Mouse (Mus musculus): ENCODE measurements at regions not wholly inside any gene's neighbourhood (a gene's known extent, or its start where the extent isn't known, plus 50 kb on each side); places are given as distances from the start of the nearest gene placed in this dataset.

- in situ Hi-C loops (cut with MboI; ENCODE audit: low pct_ligation_motif_present, low pct_unique_long_range_greater_than_20kb, low sequenced_read_pairs), result loop anchor here (10.0 kb wide), 1 partner anchor 54 kb away; no protein-coding TSS in a partner anchor
Measured at GRCm38 (mm10) chr10:21448942-21449341, 71.9 kb downstream of the Aldh8a1 start.

DNA sequence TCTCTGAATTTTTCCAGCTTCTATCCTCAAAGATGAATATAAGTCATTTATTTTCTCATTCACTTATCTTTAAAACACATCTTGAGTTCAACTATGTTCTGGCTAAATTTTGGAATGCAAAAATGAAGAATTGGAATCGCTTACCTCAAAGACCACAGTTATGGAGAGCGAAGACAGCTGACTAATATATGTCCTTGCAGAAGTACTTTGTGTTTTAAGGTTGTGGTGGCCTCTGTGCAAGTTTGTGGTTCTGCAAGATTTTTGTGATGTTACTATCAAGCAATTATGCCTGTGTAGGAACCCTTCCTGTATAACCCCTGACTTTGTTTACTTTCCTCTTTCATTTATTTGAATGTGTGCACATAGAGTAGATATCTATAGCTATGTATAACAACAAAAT is 75.5 kb downstream of the Aldh8a1 start:
- H3K4me3 ChIP-seq (replicated peaks in 1 of 3; ENCODE audit: low read depth in 2 of 3, low read length in 2 of 3, poor library complexity in 1 of 3), result no peak overlapping the region
- no peaks in the 10 kb centered on the region for H3K36me3 ChIP-seq (replicated peaks in 1 of 2; ENCODE audit: control insufficient read depth in 1 of 2, insufficient read depth in 1 of 2, low read length in 1 of 2)
- TF ChIP-seq MAZ (IDR thresholded peaks at IDR 0.05; ENCODE audit: low read depth, low read length), result no peak
- no peak for TF ChIP-seq TCF12 (IDR thresholded peaks at IDR 0.05; ENCODE audit: low read depth, low read length)
- TF ChIP-seq JUN (IDR thresholded peaks at IDR 0.05; ENCODE audit: insufficient read depth, low read depth, low read length), result no peak
- TF ChIP-seq CTCF (conservative IDR thresholded peaks at IDR 0.05 in 1 of 2, IDR thresholded peaks at IDR 0.05 in 1 of 2; ENCODE audit: low read depth in 2 of 2, low read length in 2 of 2), result no peak
- no peak for TF ChIP-seq USF2 (conservative IDR thresholded peaks at IDR 0.05; ENCODE audit: low read depth, low read length)
- TF ChIP-seq USF1 (IDR thresholded peaks at IDR 0.05; ENCODE audit: low read depth, low read length), result no peak
- TF ChIP-seq BHLHE40 (IDR thresholded peaks at IDR 0.05; ENCODE audit: low read depth, low read length), result no peak
- TF ChIP-seq EP300 (IDR thresholded peaks at IDR 0.05; ENCODE audit: low read length), result no peak
- peaks cover 4 to 11% of the 10 kb centered on the region in 2 experiments for H3K4me1 ChIP-seq (ENCODE audit: control insufficient read depth in 1 of 2, insufficient read depth in 2 of 2)
- peaks cover 3% of the 10 kb centered on the region for H3K9me3 ChIP-seq (replicated peaks; ENCODE audit: low read length)
- no peak overlapping the region for H3K9ac ChIP-seq (ENCODE audit: insufficient read depth, low read depth)
- in situ Hi-C loops (cut with MboI; ENCODE audit: low pct_ligation_motif_present, low pct_unique_long_range_greater_than_20kb, low sequenced_read_pairs) (no loop called here), dilution Hi-C loops (cut with MboI; ENCODE audit: extremely low pct_ligation_motif_present, extremely low pct_unique_long_range_greater_than_20kb, low sequenced_read_pairs) (no loop called here)
- H3K79me2 ChIP-seq (replicated peaks; ENCODE audit: control insufficient read depth, extremely low read depth, insufficient read depth, poor library complexity, severe bottlenecking), result no peaks in the 10 kb centered on the region
- H3K27me3 ChIP-seq (replicated peaks), result no peaks in the 10 kb centered on the region
- no peak overlapping the region for H3K27ac ChIP-seq (ENCODE audit: insufficient read depth, low read depth)
- no peak for DNase-seq (ENCODE audit: extremely low read depth)
- H3K4me2 ChIP-seq (ENCODE audit: insufficient read depth, low read depth, poor library complexity, severe bottlenecking), result no peak overlapping the region

More at GRCm38 (mm10) chr10:21448942-21449341, 71.9 kb downstream of the Aldh8a1 start:
- Histone ChIP-seq H3K79me2 (replicated peaks; ENCODE audit: control insufficient read depth, extremely low read depth, insufficient read depth, poor library complexity, severe bottlenecking) (no peaks in the 10 kb centered on the region), H3K4me1 (ENCODE audit: control insufficient read depth in 1 of 2, insufficient read depth in 2 of 2) (peaks cover 10 to 34% of the 10 kb centered on the region in 2 experiments), H3K36me3 (replicated peaks in 1 of 2; ENCODE audit: control insufficient read depth in 1 of 2, insufficient read depth in 1 of 2, low read length in 1 of 2) (no peaks in the 10 kb centered on the region), H3K4me2 (ENCODE audit: insufficient read depth, low read depth, poor library complexity, severe bottlenecking) (no peak overlapping the region), H3K9ac (ENCODE audit: insufficient read depth, low read depth) (no peak overlapping the region), H3K4me3 (replicated peaks in 1 of 3; ENCODE audit: low read depth in 2 of 3, low read length in 2 of 3, poor library complexity in 1 of 3) (no peak overlapping the region), H3K27me3 (replicated peaks) (no peaks in the 10 kb centered on the region), H3K9me3 (replicated peaks; ENCODE audit: low read length) (peaks cover 3% of the 10 kb centered on the region), H3K27ac (ENCODE audit: insufficient read depth, low read depth) (no peak overlapping the region)
- dilution Hi-C loops (cut with MboI; ENCODE audit: extremely low pct_ligation_motif_present, extremely low pct_unique_long_range_greater_than_20kb, low sequenced_read_pairs), result no loop called here
- DNase-seq (ENCODE audit: extremely low read depth), result no peak
- no peak for TF ChIP-seq E2F4 (IDR thresholded peaks at IDR 0.05; ENCODE audit: insufficient replicate concordance, low read depth, low read length)
- TF ChIP-seq MAX (IDR thresholded peaks at IDR 0.05; ENCODE audit: low read length), result no peak
- no peak for TF ChIP-seq MXI1 (IDR thresholded peaks at IDR 0.05; ENCODE audit: low read depth, low read length)
- TF ChIP-seq MAZ (IDR thresholded peaks at IDR 0.05; ENCODE audit: low read depth, low read length), result no peak
- TF ChIP-seq TBP (conservative IDR thresholded peaks at IDR 0.05; ENCODE audit: low read depth, low read length), result no peak
- no peak for TF ChIP-seq BHLHE40 (IDR thresholded peaks at IDR 0.05; ENCODE audit: low read depth, low read length)
- no peak for TF ChIP-seq CTCF (conservative IDR thresholded peaks at IDR 0.05 in 1 of 2, IDR thresholded peaks at IDR 0.05 in 1 of 2; ENCODE audit: low read depth in 2 of 2, low read length in 2 of 2)
- TF ChIP-seq MYC (IDR thresholded peaks at IDR 0.05; ENCODE audit: low read depth, low read length), result no peak
- no peak for TF ChIP-seq USF1 (IDR thresholded peaks at IDR 0.05; ENCODE audit: low read depth, low read length)

DNA sequence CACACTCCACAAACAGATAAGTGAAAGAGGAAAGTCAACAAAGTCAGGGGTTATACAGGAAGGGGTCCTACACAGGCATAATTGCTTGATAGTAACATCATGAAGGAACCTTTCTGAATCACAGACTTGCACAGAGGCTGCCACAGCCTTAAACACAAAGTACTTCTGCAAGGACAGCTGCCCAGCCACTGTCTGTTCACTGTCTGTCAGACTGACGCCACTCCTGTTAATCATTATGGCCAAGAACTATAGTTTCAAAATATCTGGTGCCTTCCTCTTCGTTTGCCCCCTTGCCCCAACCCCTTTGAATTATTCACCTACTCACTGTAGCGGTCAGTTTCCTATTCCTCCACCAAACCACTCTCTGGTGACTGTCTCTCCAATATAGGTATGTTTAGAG is 76.4 kb downstream of the Aldh8a1 start:
- no peaks in the 10 kb centered on the region for H3K36me3 ChIP-seq (replicated peaks in 1 of 2; ENCODE audit: control insufficient read depth in 1 of 2, insufficient read depth in 1 of 2, low read length in 1 of 2)
- DNase-seq (ENCODE audit: extremely low read depth), result no peak
- H3K79me2 ChIP-seq (replicated peaks; ENCODE audit: control insufficient read depth, extremely low read depth, insufficient read depth, poor library complexity, severe bottlenecking), result no peaks in the 10 kb centered on the region
- H3K27me3 ChIP-seq (replicated peaks), result no peaks in the 10 kb centered on the region
- no peak overlapping the region for H3K4me3 ChIP-seq (replicated peaks in 1 of 3; ENCODE audit: low read depth in 2 of 3, low read length in 2 of 3, poor library complexity in 1 of 3)
- dilution Hi-C loops (cut with MboI; ENCODE audit: extremely low pct_ligation_motif_present, extremely low pct_unique_long_range_greater_than_20kb, low sequenced_read_pairs), result no loop called here
- no peak overlapping the region for H3K27ac ChIP-seq (ENCODE audit: insufficient read depth, low read depth)
- H3K4me1 ChIP-seq (ENCODE audit: control insufficient read depth in 1 of 2, insufficient read depth in 2 of 2), result peaks cover under 1 to 2% of the 10 kb centered on the region in 2 experiments
- H3K9ac ChIP-seq (ENCODE audit: insufficient read depth, low read depth), result no peak overlapping the region
- no peak overlapping the region for H3K4me2 ChIP-seq (ENCODE audit: insufficient read depth, low read depth, poor library complexity, severe bottlenecking)
- in situ Hi-C loops (cut with MboI; ENCODE audit: low pct_ligation_motif_present, low pct_unique_long_range_greater_than_20kb, low sequenced_read_pairs), result no loop called here
- peaks cover 3% of the 10 kb centered on the region for H3K9me3 ChIP-seq (replicated peaks; ENCODE audit: low read length)
- no peak for TF ChIP-seq E2F4 (IDR thresholded peaks at IDR 0.05; ENCODE audit: insufficient replicate concordance, low read depth, low read length)
- TF ChIP-seq CTCF (conservative IDR thresholded peaks at IDR 0.05 in 1 of 2, IDR thresholded peaks at IDR 0.05 in 1 of 2; ENCODE audit: low read depth in 2 of 2, low read length in 2 of 2), result no peak
- TF ChIP-seq MAZ (IDR thresholded peaks at IDR 0.05; ENCODE audit: low read depth, low read length), result no peak
- no peak for TF ChIP-seq KAT2A (IDR thresholded peaks at IDR 0.05; ENCODE audit: insufficient replicate concordance, low read length)
- TF ChIP-seq ZC3H11A (IDR thresholded peaks at IDR 0.05; ENCODE audit: low read depth, low read length), result no peak
- TF ChIP-seq NRF1 (IDR thresholded peaks at IDR 0.05; ENCODE audit: low read depth, low read length), result no peak
- TF ChIP-seq MAX (IDR thresholded peaks at IDR 0.05; ENCODE audit: low read length), result no peak
- no peak for TF ChIP-seq PAX5 (IDR thresholded peaks at IDR 0.05; ENCODE audit: low read length)
- TF ChIP-seq JUN (IDR thresholded peaks at IDR 0.05; ENCODE audit: insufficient read depth, low read depth, low read length), result no peak
- TF ChIP-seq UBTF (IDR thresholded peaks at IDR 0.05; ENCODE audit: low read depth, low read length), result no peak
- TF ChIP-seq GABPA (IDR thresholded peaks at IDR 0.05; ENCODE audit: insufficient replicate concordance, low read depth, low read length), result no peak
- TF ChIP-seq JUND (conservative IDR thresholded peaks at IDR 0.05; ENCODE audit: low read depth, low read length), result no peak
- no peak for TF ChIP-seq CHD2 (IDR thresholded peaks at IDR 0.05; ENCODE audit: low read length)
- TF ChIP-seq EP300 (IDR thresholded peaks at IDR 0.05; ENCODE audit: low read length), result no peak
- no peak for TF ChIP-seq TBP (conservative IDR thresholded peaks at IDR 0.05; ENCODE audit: low read depth, low read length)
- TF ChIP-seq ELF1 (IDR thresholded peaks at IDR 0.05; ENCODE audit: low read depth, low read length), result no peak
- TF ChIP-seq POLR2AphosphoS2 (IDR thresholded peaks at IDR 0.05; ENCODE audit: low read depth, low read length), result no peak
- TF ChIP-seq MXI1 (IDR thresholded peaks at IDR 0.05; ENCODE audit: low read depth, low read length), result no peak

Data from CH12.LX (cell line).